Mouse (Mus musculus) G1E (cell line): ENCODE data around the gene Prph. TPM values are rescaled to one million over a fixed set of nuclear protein-coding genes. Genes with fewer than 3 reads are reported as not detected.

Experiments
- ATAC-seq: 2 replicates; pipeline ENCODE4 v1.8.0; 2016; ENCODE audit warnings: mild to moderate bottlenecking; ENCODE audit not compliant: insufficient number of reproducible peaks, poor library complexity, low FRiP score, severe bottlenecking; ENCODE audit errors: extremely low read depth
- DNase-seq: peaks from one replicate; pipeline ENCODE4 v3.0.0; 2012; ENCODE audit warnings: low spot score
- H3K27me3 ChIP-seq: 2 replicates; pipeline ENCODE4 v1.6.1; 2012; ENCODE audit warnings: mild to moderate bottlenecking, low read length, inconsistent platforms; ENCODE audit not compliant: insufficient read depth
- H3K36me3 ChIP-seq: replicated peaks from 2 replicates; pipeline ENCODE3; 2012; ENCODE audit warnings: mild to moderate bottlenecking, inconsistent platforms
- H3K4me1 ChIP-seq: 2 replicates; pipeline ENCODE4 v1.6.1; 2012; ENCODE audit warnings: low read depth, low read length, inconsistent platforms, mixed read lengths; ENCODE audit not compliant: insufficient read depth
- H3K4me3 ChIP-seq: 2 replicates; pipeline ENCODE4 v1.5.1; 2012; ENCODE audit warnings: low read depth, mild to moderate bottlenecking, inconsistent platforms, low read length, moderate library complexity, mixed read lengths
- H3K9me3 ChIP-seq: replicated peaks from 2 replicates; pipeline ENCODE4 v1.6.1; 2012; ENCODE audit warnings: inconsistent platforms
- CTCF ChIP-seq: IDR thresholded peaks from 2 replicates; pipeline ENCODE4 v1.5.1; 2012; ENCODE audit warnings: low read depth, low read length, inconsistent platforms, mixed read lengths
- GATA1 ChIP-seq: IDR thresholded peaks from 2 replicates; pipeline ENCODE4 v1.6.1; 2012; ENCODE audit warnings: borderline replicate concordance, low read length, inconsistent platforms, mixed read lengths
- GATA2 ChIP-seq: IDR thresholded peaks from 2 replicates; pipeline ENCODE4 v1.6.1; 2012; ENCODE audit warnings: low read depth, low read length, inconsistent platforms, borderline replicate concordance
- POLR2AphosphoS5 ChIP-seq: IDR thresholded peaks from 2 replicates; pipeline ENCODE4 v1.6.1; 2012; ENCODE audit warnings: low read depth, low read length, inconsistent platforms; ENCODE audit not compliant: insufficient replicate concordance
- TAL1 ChIP-seq: conservative IDR thresholded peaks from 2 replicates; pipeline ENCODE4 v1.6.1; 2012; ENCODE audit warnings: low read depth, low read length, inconsistent platforms, mixed read lengths
- polyA plus RNA-seq: library from polyadenylated mRNA; stranded (reverse); fragments of >175 nt; gene quantifications from 2 replicates; pipeline ENCODE4 v1.2.3, GENCODE M21; 2012
- total RNA-seq, 2 experiments: library from RNA; stranded (forward) in 1 of 2; stranded (reverse) in 1 of 2; fragments of 200-1000 nt in 1 of 2; fragments of >200 nt in 1 of 2; fragmentation: Nextera tagmentation in 1 of 2; gene quantifications; 2 replicates each; pipeline ENCODE4 v1.2.3; 2014 to 2017

The Prph gene
- total and polyA plus RNA-seq, 3 experiments = not detected

GRCm38 (mm10) chr15:99027116-99027515 lies 27.9 kb upstream of the Prph start:
- no peak for DNase-seq
- no peak for TF ChIP-seq POLR2AphosphoS5
- no peak for TF ChIP-seq CTCF
- no peak for TF ChIP-seq GATA1
- TF ChIP-seq TAL1 = no peak
- no peak for TF ChIP-seq GATA2
- H3K4me3 ChIP-seq = no peak overlapping the region

GRCm38 (mm10) chr15:99028874-99029458 lies 26.0 kb upstream of the Prph start:
- Histone ChIP-seq H3K4me1 (peaks cover 25% of the 10 kb centered on the region), H3K36me3 (peaks cover 19% of the 10 kb centered on the region), H3K4me3 (peak overlapping the region; percentile 87), H3K27me3 (no peaks in the 10 kb centered on the region), H3K9me3 (no peaks in the 10 kb centered on the region)
- TF ChIP-seq POLR2AphosphoS5 = no peak
- no peak for TF ChIP-seq CTCF
- no peak for TF ChIP-seq GATA2
- no peak for TF ChIP-seq GATA1
- no peak for TF ChIP-seq TAL1
- DNase-seq (no peak), ATAC-seq (no peak)

More at GRCm38 (mm10) chr15:99027116-99027515, 27.9 kb upstream of the Prph start:
- ATAC-seq = no peak
- Histone ChIP-seq H3K27me3 (no peaks in the 10 kb centered on the region), H3K9me3 (no peaks in the 10 kb centered on the region), H3K36me3 (peaks cover 6% of the 10 kb centered on the region), H3K4me1 (peaks cover 6% of the 10 kb centered on the region)

- peaks cover 27% of the 10 kb centered on the region for H3K4me1 ChIP-seq
- H3K36me3 ChIP-seq = peaks cover 26% of the 10 kb centered on the region
- peak; percentile 94 for DNase-seq
- peak within 1 kb of the TSS; percentile 87 for H3K4me3 ChIP-seq
- H3K9me3 ChIP-seq = no peaks in the 10 kb centered on the region
- ATAC-seq = peak; percentile 80
- TF ChIP-seq POLR2AphosphoS5 (0 out of 2 replicates have a peak, but pooled peaks have one; percentile 74), CTCF (no peak)
- no peaks in the 10 kb centered on the region for H3K27me3 ChIP-seq
Measured at GRCm38 (mm10) chr15:99029619-99030584, 25.1 kb upstream of the Prph start, which contains the start of gene Tuba1c. TSS of gene Tuba1c (plus strand) at chr15:99029891.

- peaks cover 35% of the 10 kb centered on the region for H3K36me3 ChIP-seq
- H3K4me1 ChIP-seq = peaks cover 30% of the 10 kb centered on the region
- peak overlapping the region; percentile 87 for H3K4me3 ChIP-seq
- H3K9me3 ChIP-seq = no peaks in the 10 kb centered on the region
- peak; percentile 46 for DNase-seq
- TF ChIP-seq GATA2 (no peak), POLR2AphosphoS5 (0 out of 2 replicates have a peak, but pooled peaks have one; percentile 16), TAL1 (no peak)
- peak; percentile 19; the same call in 1 of the 2 replicates for ATAC-seq
- H3K27me3 ChIP-seq = no peaks in the 10 kb centered on the region
Measured at GRCm38 (mm10) chr15:99030585-99031387, 24.2 kb upstream of the Prph start.

GRCm38 (mm10) chr15:99031388-99031675 lies 23.6 kb upstream of the Prph start:
- peak overlapping the region; percentile 87 for H3K4me3 ChIP-seq
- no peaks in the 10 kb centered on the region for H3K9me3 ChIP-seq
- TF ChIP-seq POLR2AphosphoS5 (no peak), GATA2 (no peak), GATA1 (no peak), CTCF (no peak), TAL1 (no peak)
- H3K4me1 ChIP-seq = peaks cover 31% of the 10 kb centered on the region
- DNase-seq = no peak
- H3K27me3 ChIP-seq = no peaks in the 10 kb centered on the region
- peaks cover 40% of the 10 kb centered on the region for H3K36me3 ChIP-seq
- ATAC-seq = no peak

- no peak for ATAC-seq
- Histone ChIP-seq H3K36me3 (peaks cover 44% of the 10 kb centered on the region), H3K4me1 (peaks cover 34% of the 10 kb centered on the region), H3K27me3 (no peaks in the 10 kb centered on the region), H3K9me3 (no peaks in the 10 kb centered on the region), H3K4me3 (peak overlapping the region; percentile 87)
- no peak for DNase-seq
- TF ChIP-seq CTCF (no peak), GATA2 (no peak), TAL1 (no peak), POLR2AphosphoS5 (no peak; the same call in 1 of the 2 replicates), GATA1 (no peak)
Measured at GRCm38 (mm10) chr15:99032041-99032725, 22.8 kb upstream of the Prph start.
